Mouse (Mus musculus) midbrain, embryonic 11.5 days (tissue): Measurements from ENCODE around the gene Yju2. TPM values are rescaled to one million over a fixed set of nuclear protein-coding genes. Genes with fewer than 3 reads are reported as not detected.
"Not testable (repeated sequence)": the region's sequence is repeated elsewhere in the genome, so short reads cannot be mapped to it uniquely, and the experiment has no call there.

Source experiments
- ATAC-seq: fragments of 200-750 bp; cut with Nextera tagmentation; 2 replicates; pipeline ENCODE4 v1.8.0; 2017; ENCODE audit warnings: moderate TSS enrichment, moderate library complexity; ENCODE audit not compliant: low FRiP score
- DNase-seq: peaks from one replicate; pipeline ENCODE4 v3.0.0; 2015; ENCODE audit warnings: low spot score; ENCODE audit errors: missing footprints
- H3K27ac ChIP-seq: fragments of 300-500 bp; sonication (generic); 2 replicates; pipeline ENCODE4 v1.5.1; 2014; ENCODE audit warnings: low read depth, low read length
- H3K27me3 ChIP-seq: fragments of 300-500 bp; sonication (generic); 2 replicates; pipeline ENCODE4 v1.6.1; 2014; ENCODE audit warnings: mild to moderate bottlenecking, low read length, moderate library complexity, mixed read lengths; ENCODE audit not compliant: control insufficient read depth, insufficient read depth
- H3K36me3 ChIP-seq: fragments of 300-500 bp; sonication (generic); 2 replicates; pipeline ENCODE4 v1.6.1; 2014; ENCODE audit warnings: mild to moderate bottlenecking, low read length, moderate library complexity, mixed read lengths; ENCODE audit not compliant: control insufficient read depth, insufficient read depth
- H3K4me1 ChIP-seq: fragments of 300-500 bp; sonication (generic); 2 replicates; pipeline ENCODE4 v1.6.1; 2014; ENCODE audit warnings: low read length; ENCODE audit not compliant: control insufficient read depth, insufficient read depth
- H3K4me2 ChIP-seq: fragments of 300-500 bp; sonication (generic); 2 replicates; pipeline ENCODE4 v1.6.1; 2014; ENCODE audit warnings: mild to moderate bottlenecking, moderate library complexity
- H3K4me3 ChIP-seq: fragments of 300-500 bp; sonication (generic); 2 replicates; pipeline ENCODE4 v1.5.1; 2014; ENCODE audit warnings: low read depth, low read length
- H3K9ac ChIP-seq: fragments of 300-500 bp; sonication (generic); 2 replicates; pipeline ENCODE4 v1.6.1; 2014; ENCODE audit warnings: low read length
- H3K9me3 ChIP-seq: fragments of 300-500 bp; sonication (generic); 2 replicates; pipeline ENCODE4 v1.6.1; 2016; ENCODE audit warnings: low read length; ENCODE audit not compliant: control insufficient read depth
- WGBS: fragments of 180-500 bp; shearing (Covaris S2); extraction: QIAGEN DNeasy Blood & Tissue Kit; methylation state at CpG from one replicate; pipeline ENCODE4 v1.1.7; 2014; 5-methylcytosine and 5-hydroxymethylcytosine counted together
- polyA plus RNA-seq: library from polyadenylated mRNA; unstranded; fragments of >200 nt; fragmentation: Nextera tagmentation; extraction: Ambion mirVana; gene quantifications from 2 replicates; pipeline ENCODE4 v1.2.1, GENCODE M21; 2014

The Yju2 gene
- 21.3 and 24.4 TPM in 2 replicates for polyA plus RNA-seq

DNA sequence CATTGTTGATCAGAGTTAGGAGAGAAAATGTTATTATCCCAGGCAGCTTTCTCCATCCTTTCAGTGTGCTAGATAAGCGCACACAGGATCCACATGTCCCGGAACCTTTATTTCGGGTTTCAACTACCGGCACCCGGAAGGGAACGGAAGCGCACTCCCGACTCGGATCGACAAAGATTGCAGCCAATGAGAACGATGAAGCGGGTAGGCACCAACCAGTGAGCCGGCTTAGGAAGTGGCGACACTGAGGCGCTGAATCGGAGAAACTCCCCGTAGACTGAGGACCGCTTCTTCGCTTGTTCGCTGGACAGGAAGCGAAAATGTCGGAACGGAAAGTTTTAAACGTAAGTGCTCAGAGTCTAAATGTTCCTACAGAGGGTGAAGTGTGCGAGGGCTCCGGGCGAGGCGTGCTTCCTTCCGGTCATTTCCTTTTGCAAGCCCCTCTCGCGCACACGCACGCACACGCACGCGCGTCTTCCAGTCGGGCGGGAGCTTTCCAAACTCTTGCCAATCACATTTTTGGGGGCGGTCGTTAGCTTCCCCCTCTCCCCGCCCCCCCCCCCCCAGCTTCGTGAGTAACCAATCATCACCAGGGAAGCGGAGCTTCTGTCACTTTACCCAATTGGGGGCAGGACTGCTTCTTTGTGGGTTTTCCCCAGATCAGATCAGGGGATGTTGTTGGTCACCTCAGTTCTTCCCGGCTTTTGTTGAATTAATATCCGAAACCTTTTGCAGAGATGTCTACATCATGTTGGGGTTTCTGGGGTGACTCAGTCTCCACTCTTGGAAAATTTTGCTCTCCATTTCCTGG, at the start of gene Yju2:
TSS of gene Yju2 (plus strand) at position 182 of the 811 bp plus-strand sequence.
- WGBS: under 1% methylated on average over 46 of the region's 46 CpGs
- no peaks in the 10 kb centered on the region for H3K9me3 ChIP-seq
- peak within 1 kb of the TSS; percentile 56 for H3K4me3 ChIP-seq
- H3K27ac ChIP-seq: peak within 1 kb of the TSS; percentile 92
- DNase-seq: peak; percentile 99
- H3K4me2 ChIP-seq: peak within 1 kb of the TSS; percentile 74
- H3K4me1 ChIP-seq: peaks cover 18% of the 10 kb centered on the region
- H3K27me3 ChIP-seq: no peaks in the 10 kb centered on the region
- peak; percentile 91 for ATAC-seq
- H3K9ac ChIP-seq: peak within 1 kb of the TSS; percentile 76
- no peaks in the 10 kb centered on the region for H3K36me3 ChIP-seq

- H3K4me3 ChIP-seq: peak overlapping the region; percentile 50
- DNase-seq (peak; percentile 95), ATAC-seq (peak; percentile 99)
- peaks cover 5% of the 10 kb centered on the region; the same call in 1 of the 2 replicates for H3K4me1 ChIP-seq
- H3K27ac ChIP-seq: peak overlapping the region; percentile 68; the same call in 1 of the 2 replicates
- H3K27me3 ChIP-seq: no peaks in the 10 kb centered on the region
- H3K4me2 ChIP-seq: peak overlapping the region; percentile 72
- H3K36me3 ChIP-seq: no peaks in the 10 kb centered on the region
- no peaks in the 10 kb centered on the region; the same call in 1 of the 2 replicates for H3K9me3 ChIP-seq
- peak overlapping the region; percentile 82 for H3K9ac ChIP-seq
- 2% methylated on average over 33 of the region's 33 CpGs for WGBS
Measured at GRCm38 (mm10) chr17:55931553-55932502, 27.1 kb upstream of the Yju2 start.

GRCm38 (mm10) chr17:55932635-55933034, 26.3 kb upstream of the Yju2 start:
- 73% methylated on average over 2 of the region's 2 CpGs for WGBS
- no peak overlapping the region for H3K9ac ChIP-seq

DNA sequence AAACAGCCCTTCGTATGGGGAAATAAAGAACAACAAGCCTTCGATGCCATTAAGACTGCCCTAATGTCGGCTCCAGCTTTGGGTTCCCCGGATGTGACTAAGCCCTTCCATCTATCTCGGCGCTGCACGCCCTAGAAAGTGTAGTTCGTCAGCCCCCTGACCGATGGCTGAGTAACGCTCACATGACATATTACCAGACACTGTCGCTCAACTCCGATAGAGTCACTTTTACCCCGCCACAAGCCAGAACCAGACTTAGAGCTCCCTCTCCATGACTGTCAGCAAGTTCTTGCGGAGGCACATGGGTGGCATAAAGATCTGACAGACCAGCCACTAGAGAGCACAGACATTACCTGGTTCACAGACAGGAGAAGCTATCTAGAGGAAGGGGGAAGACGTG, 25.7 kb upstream of the Yju2 start:
- H3K9me3 ChIP-seq: no peaks in the 10 kb centered on the region; the same call in 1 of the 2 replicates
- peaks cover 5% of the 10 kb centered on the region; the same call in 1 of the 2 replicates for H3K4me1 ChIP-seq
- no peaks in the 10 kb centered on the region for H3K36me3 ChIP-seq
- ATAC-seq (no peak), DNase-seq (no peak)
- no peak overlapping the region for H3K9ac ChIP-seq
- no peaks in the 10 kb centered on the region for H3K27me3 ChIP-seq
- no peak overlapping the region for H3K4me3 ChIP-seq
- 94% methylated on average over 15 of the region's 15 CpGs for WGBS
- H3K27ac ChIP-seq: no peak overlapping the region
- H3K4me2 ChIP-seq: no peak overlapping the region

More at GRCm38 (mm10) chr17:55932635-55933034, 26.3 kb upstream of the Yju2 start:
- no peak overlapping the region for H3K4me3 ChIP-seq
- no peak for DNase-seq
- no peak overlapping the region for H3K4me2 ChIP-seq
- H3K27me3 ChIP-seq: no peaks in the 10 kb centered on the region
- no peak for ATAC-seq
- no peak overlapping the region for H3K27ac ChIP-seq
- H3K9me3 ChIP-seq: no peaks in the 10 kb centered on the region; the same call in 1 of the 2 replicates
- no peaks in the 10 kb centered on the region for H3K36me3 ChIP-seq
- H3K4me1 ChIP-seq: peaks cover 5% of the 10 kb centered on the region; the same call in 1 of the 2 replicates

DNA sequence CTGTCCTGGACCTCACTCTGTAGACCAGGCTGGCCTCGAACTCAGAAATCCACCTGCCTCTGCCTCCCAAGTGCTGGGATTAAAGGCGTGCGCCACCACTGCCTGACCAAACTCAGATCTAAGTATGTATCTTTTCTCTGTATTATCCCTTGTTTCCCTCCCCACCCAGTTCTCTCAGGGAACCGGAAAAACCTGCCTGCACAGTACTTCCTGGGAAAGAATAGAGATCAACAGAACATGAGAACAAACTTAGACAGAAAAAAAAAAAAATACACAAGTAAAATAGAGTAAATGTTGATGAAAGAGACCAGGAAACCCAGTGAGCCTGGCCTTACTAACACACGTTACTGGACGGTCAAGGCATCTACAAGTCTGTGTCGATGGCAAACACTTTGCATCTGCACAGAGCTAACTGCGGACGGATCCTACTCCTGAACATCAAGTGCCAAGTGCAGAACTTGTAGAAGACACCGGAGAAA, 14.5 kb upstream of the Yju2 start:
- 36% methylated on average over 10 of the region's 10 CpGs for WGBS
- not testable (repeated sequence) for H3K27me3 ChIP-seq, ATAC-seq, H3K9me3 ChIP-seq, DNase-seq, H3K36me3 ChIP-seq, H3K4me1 ChIP-seq, H3K27ac ChIP-seq
- H3K4me3 ChIP-seq: peak overlapping the region; percentile 47
- peak overlapping the region; percentile 48; the same call in 1 of the 2 replicates for H3K9ac ChIP-seq
- peak overlapping the region; percentile 73 for H3K4me2 ChIP-seq

DNA sequence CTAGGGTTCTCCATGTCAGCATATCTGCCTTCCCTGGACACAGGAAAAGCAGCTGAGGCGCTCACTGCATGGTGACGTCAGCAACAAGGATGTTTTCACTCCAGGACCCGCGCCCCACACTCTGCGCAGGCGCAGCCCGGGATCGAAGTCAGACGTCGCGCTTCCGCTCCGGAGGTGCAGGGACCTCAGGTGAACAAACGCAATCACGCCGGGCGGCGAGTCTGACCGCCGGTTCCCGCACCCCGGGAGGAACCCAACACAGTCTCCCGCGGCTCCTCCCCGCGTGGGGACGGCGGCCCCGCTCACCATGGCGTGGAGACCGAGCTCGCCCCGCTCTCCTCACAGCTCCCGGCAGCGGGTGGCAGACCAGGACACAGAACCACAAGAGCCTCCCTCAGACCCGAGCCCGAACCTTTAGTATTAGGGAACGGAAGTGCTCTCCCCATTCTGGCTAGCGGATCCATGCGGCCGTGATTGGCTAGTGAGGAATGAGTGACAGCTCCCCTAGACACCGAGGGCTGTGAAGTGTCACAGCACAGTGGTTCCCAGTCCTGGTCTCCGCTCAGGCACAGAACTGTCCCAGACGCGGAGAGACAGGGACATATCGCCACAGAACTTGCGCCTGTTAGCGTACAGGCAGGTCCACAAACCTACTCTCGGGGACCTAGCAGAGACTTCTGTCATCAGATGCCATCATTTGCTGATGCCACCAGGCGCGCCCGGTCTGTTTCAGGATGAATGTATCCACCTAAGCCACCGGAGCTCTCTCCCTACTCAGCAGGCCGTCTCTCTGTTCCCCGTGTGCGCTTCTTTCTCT, 13.8 kb upstream of the Yju2 start:
- not testable (repeated sequence) for H3K36me3 ChIP-seq, H3K4me1 ChIP-seq, H3K27me3 ChIP-seq, H3K9me3 ChIP-seq
- H3K4me2 ChIP-seq: peak overlapping the region; percentile 73
- H3K9ac ChIP-seq: peak overlapping the region; percentile 62
- H3K27ac ChIP-seq: peak overlapping the region; percentile 68
- peak; percentile 99 for ATAC-seq
- peak overlapping the region; percentile 47 for H3K4me3 ChIP-seq
- under 1% methylated on average over 52 of the region's 56 CpGs for WGBS
- DNase-seq: peak; percentile 95

- peak overlapping the region; percentile 62 for H3K9ac ChIP-seq
- DNase-seq: no peak
- peak overlapping the region; percentile 73 for H3K4me2 ChIP-seq
- H3K36me3 ChIP-seq: no peaks in the 10 kb centered on the region
- H3K4me1 ChIP-seq: peaks cover 4% of the 10 kb centered on the region; the same call in 1 of the 2 replicates
- no peak; the same call in 1 of the 2 replicates for ATAC-seq
- no peaks in the 10 kb centered on the region for H3K9me3 ChIP-seq
- peak overlapping the region; percentile 47 for H3K4me3 ChIP-seq
- H3K27me3 ChIP-seq: no peaks in the 10 kb centered on the region
- WGBS: 36% methylated on average over 5 of the region's 5 CpGs
- H3K27ac ChIP-seq: no peak overlapping the region; the same call in 1 of the 2 replicates
Measured at GRCm38 (mm10) chr17:55945696-55946095, 13.2 kb upstream of the Yju2 start.

- Histone ChIP-seq H3K27me3 (no peaks in the 10 kb centered on the region), H3K4me2 (no peak overlapping the region), H3K9ac (no peak overlapping the region), H3K4me1 (peaks cover 4% of the 10 kb centered on the region; the same call in 1 of the 2 replicates), H3K36me3 (no peaks in the 10 kb centered on the region), H3K27ac (no peak overlapping the region), H3K4me3 (no peak overlapping the region), H3K9me3 (no peaks in the 10 kb centered on the region)
- WGBS: 85% methylated on average over 4 of the region's 4 CpGs
- DNase-seq: no peak
- no peak for ATAC-seq
Measured at GRCm38 (mm10) chr17:55948647-55949046, 10.3 kb upstream of the Yju2 start.
